Mouse (Mus musculus): ENCODE data around the gene Ino80d.

The Ino80d gene

DNA sequence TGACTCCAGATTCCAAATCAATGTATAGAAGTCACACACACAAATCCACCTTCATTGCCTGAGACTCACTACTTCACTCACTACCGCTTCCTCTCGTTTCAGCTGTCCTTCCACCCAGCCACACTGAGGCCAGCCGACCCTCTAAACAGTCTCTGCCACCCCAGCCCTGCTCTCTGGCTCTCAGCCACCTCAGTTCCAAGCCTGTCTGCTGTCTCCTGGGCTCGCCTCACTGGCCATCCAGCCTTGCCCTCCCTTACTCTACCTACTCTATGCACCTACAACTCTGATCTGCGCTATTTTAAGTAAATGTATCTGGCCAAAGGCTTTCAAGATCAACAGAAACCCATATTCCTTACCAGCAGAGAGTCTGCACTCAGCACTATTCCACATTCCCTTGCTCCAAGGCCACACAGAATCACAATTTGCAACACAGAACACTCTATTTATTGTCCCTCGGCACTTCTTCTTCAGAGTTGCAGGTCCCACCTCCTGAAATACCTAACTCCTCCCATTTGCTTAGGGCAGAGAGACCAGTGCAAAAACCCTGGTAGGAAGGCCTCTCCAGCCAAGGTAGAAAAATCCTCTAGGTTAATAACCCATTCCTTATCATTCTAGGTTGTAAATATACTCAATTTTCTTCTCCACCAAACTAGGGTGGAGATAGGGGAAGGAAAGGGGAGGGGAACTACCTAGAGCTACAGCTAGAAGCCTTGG, 6.7 kb downstream of the Ino80d start:
- DNase-seq (ENCODE audit: extremely low spot score) = no peak

DNA sequence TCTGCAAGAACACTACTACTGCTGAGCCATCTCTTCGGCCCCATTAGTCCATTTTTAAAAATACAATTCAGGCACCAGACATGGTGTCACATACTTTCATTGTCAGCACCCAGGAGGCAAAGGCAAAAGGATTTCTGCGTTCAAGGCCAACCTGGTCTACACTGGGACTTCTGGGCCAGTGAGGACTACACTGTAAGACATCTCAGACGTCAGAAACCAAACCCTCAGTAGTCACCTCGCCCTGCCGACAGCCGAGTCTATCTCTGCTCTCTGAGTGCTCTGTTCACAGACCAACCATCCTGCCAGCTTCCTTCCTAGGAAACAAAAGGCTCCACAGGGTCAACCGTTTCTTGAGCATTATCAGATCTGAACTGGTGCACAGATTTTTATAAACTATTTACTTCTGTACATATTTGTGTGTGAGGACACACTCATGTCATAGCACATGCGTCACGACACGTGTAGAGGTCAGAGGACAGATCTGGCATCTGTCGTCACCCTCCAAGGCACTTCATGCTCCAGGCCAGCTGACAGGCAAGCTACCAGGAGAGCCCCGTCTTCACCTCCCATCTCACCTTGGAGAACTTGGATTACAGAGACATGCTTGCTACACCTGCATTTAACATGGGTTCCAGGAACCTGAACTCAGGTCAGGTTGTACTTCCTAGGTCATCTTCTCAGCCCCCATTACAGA, 11.6 kb downstream of the Ino80d start:
- no peak for DNase-seq (ENCODE audit: extremely low spot score)

DNA sequence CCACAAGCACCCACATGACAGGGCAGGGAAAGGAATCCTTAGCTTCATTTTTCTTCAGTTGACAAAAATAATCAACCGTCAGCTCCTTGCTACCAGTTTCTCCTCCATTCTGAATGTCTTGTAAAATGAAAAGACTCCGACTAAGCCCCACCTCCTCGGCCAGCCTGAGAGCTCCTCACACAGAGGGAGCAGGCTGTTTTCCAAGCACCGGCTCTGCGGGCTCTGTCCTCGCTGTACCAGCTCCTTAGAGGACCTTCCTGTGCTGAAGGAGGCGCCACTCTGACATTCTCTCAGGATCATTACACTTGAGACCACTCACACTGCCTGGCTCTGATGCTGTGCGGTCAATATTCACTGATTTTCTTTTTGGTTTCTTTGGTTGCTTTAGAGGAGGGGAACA, 14.3 kb downstream of the Ino80d start:
- DNase-seq (ENCODE audit: extremely low spot score) = no peak

DNA sequence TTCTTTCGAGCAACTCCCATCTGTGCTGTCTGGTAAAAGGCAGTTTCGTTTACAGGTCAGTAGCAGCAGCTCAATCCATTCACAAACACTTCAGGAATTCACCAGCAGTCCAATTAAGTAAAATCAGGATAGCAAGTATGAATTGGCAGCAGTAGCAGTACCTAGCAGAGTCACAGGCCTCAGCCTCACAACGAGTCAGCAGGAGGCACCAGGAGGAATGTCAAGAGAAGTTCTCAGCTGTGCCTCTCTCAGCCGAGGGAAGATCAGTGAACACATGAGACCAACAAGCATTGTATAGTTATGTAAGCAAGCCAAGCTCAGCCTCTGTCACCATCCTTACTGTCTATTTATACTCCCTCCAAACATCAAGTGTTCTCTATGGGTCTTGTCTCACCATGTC, 15.6 kb downstream of the Ino80d start:
- no peak for DNase-seq (ENCODE audit: extremely low spot score)

DNA sequence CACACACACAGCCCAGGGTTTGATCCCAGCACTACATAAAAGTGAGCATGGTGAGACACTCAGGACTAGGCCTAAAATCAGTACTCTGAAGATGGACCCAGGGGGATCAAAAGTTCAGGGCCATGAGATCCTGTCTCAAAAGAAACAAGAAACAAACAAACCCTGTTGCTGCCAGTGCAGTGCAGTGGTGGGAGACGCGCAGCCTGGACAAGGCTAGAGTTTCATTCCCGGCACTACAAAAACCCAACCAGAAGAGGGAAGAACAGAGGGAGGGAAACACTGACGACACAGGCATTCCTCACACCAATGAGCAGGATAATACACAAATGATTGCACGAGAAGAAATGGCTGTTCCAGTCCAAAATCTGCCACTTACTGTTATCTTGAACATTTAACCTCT, 18.4 kb downstream of the Ino80d start:
- DNase-seq (ENCODE audit: extremely low spot score) = no peak

DNA sequence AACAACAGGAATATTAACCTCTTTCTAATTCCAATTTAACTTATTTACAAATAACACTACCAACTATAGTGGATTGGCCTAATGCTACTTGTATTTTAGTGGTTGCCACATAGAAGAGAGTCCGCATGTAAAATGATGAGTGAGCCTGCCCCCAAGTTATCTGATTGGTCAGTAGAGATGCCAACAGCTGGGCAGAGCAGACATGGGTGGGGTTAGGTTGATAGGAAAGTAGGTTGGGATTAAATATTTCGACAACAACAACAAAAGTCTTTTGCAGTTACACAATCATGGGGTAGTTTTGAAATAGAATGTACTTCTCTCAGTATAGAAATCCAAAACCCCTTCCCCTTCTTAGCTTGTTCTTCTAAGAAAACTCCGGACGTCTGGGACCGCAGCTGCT, 24.7 kb downstream of the Ino80d start:
- DNase-seq (ENCODE audit: extremely low spot score) = no peak

DNA sequence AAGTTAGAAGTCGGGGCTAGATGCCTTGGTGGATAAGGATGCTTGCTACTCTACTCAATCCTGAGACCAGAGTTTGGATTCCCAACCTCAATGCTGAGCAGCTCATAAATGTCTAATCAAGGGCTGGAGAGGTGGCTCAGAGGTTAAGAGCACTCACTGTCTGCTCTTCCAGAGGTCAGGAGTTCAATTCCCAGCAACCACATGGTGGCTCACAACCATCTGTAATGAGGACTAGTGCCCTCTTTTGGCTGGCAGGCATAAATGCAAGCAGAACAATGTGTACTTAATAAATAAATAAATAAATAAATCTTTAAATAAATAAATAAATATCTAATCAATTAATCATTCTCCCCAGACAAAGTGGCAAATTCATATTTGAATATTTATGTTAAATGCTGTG, 25.9 kb downstream of the Ino80d start:
- DNase-seq (ENCODE audit: extremely low spot score) = no peak

DNA sequence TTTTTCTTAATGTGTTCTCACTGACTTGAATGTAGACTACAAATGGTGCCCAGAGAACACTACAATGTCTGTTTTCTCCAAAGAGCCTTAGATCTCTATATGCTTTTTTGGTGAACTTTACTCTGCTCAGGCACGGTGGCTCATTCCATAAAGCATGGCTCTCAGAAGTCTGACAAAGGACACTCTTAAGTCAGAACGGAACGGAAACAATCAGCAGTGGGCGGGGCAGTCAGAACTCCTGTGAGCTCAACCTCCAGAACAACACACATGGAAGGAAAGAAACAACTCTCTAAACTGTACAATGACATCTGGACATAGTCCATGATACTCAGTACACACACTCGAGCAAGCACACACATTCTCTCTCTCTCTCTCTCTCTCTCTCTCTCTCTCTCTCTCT, 34.2 kb downstream of the Ino80d start:
- no peak for DNase-seq (ENCODE audit: extremely low spot score)

DNA sequence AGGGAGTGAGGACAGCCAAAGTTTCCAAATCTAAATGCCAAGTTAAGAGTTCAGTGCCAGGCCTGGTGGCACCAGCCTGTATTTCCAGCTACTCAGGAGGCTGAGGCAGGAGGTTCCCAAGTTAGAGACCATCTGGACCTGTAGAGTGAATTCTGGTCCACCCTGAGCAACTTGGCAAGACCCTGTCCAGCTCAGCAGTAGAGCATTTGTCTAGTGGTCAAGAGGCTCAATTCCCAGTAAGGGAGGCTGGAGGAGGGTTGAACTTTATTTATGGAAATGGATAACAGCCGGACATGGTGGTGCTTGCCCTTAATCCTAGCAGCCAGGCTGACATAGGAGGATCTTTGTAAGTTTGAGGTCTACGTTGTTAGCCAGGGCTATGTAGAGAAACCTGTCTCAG, 38.1 kb downstream of the Ino80d start:
- no peak for DNase-seq (ENCODE audit: extremely low spot score)

DNA sequence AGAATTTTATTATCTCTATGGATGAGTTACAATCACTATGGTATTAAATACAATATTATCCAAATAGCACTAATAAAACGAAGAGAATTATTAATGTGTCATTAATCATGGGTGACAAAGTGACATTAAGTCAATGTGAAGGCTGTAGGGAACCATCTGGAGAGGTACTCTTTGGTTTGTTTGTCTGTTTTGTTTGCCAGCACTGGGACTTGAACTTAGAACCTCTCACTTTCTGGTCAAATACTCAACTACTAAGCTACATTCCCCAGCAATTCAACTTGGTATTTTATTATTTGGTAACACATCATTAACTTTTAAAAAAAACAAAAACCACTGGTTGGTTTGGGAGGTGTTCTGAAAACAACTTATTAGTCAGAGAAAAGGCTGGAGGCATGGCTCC, 43.1 kb downstream of the Ino80d start:
- no peak for DNase-seq (ENCODE audit: extremely low spot score)

DNA sequence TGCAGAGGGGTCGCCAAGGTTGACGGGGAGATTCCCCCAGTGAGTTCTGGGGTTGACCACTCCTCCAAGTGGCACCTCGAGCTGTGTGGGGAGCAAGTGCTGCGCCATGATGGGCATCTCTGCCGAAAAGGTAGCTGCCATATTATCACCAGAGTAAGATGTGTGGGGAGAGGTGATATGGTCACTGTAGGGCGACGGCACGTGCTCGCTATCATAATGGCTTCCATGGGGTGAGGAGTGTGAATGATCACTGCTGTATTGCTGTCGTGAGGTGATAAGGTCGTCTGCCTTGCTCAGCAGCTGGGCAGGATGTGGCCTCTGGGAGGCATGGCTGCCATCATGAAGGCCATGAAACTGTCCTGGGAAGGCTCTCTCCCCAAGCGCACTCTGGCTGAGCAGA, 56.1 kb downstream of the Ino80d start:
- no peak for DNase-seq (ENCODE audit: extremely low spot score)

DNA sequence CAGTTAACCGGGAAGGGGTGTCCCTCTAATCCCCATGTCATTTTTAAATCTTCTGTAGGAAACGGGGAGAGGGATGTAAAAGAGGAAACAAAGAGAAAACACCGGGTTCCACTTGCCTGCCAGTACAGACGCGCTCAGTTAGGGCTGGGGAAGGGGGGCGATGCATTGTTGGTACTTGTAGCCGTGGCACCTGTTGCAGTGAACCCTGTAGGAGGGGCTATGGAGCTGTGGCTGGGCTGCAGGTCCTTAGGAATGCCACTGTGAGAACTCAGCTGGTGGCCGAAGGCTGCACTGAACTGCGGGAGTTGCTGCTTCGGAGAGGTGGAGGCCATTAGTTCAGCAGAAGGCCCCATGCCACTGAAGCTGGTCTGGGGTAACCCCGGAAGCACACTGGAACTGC, 56.6 kb downstream of the Ino80d start:
- no peak for DNase-seq (ENCODE audit: extremely low spot score)

DNA sequence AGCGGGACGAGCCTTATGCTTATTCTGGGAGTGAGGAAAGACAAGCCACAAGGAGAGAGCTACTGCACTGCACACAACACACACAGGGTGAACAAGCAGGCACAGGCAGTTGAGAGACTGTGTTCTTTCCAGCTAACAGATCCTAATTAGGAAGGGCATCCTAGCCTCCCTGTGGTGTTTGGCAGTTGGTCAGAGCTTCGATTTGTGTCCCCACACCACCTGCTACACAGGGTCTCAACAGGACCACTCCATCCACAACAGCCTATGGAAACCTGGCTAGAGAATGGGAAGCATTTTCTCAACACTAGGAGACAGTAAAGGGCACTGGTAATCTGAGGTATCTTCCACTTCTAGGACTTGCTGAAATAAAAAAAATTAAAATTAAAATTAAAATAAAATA, 57.1 kb downstream of the Ino80d start:
- no peak for DNase-seq (ENCODE audit: extremely low spot score)

DNA sequence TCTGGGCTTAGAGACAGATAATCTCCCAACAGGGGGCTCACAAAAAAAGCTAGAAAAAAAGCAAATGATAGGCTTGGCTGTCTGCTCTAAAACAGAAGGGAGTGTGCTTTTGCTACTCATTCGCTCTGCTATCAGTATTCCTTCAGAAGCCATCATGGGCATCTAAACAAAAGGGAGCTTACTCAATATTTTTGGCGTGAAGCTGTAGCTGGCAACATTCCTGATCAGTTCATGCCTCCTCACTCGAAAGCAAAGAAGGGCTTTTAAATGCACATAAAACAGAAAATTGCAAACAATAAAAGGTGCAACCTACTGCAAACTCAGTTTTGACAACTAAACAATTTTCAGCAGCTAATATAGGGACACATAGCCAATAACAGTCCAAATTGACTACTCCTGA, 59.1 kb downstream of the Ino80d start:
- no peak for DNase-seq (ENCODE audit: extremely low spot score)

DNA sequence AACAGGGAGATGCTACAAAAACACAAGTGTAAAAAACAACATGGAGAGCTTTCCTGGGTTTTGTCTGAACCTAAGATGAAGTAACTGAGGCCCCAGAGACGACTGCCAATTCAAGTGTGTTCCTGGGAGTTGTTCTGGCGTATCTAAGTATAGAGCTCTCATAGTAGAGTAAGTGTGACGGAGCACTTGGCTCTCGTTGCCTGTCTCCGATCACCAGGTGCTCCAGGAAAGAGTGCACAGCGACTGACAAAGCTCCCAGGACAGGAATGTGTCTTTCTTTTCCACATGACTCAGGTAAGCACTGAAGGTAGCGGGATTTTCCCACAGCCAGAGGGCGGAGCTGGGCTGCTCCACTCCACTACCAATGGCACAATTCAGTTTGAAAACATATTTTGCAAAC, 63.6 kb downstream of the Ino80d start:
- no peak for DNase-seq (ENCODE audit: extremely low spot score)

DNA sequence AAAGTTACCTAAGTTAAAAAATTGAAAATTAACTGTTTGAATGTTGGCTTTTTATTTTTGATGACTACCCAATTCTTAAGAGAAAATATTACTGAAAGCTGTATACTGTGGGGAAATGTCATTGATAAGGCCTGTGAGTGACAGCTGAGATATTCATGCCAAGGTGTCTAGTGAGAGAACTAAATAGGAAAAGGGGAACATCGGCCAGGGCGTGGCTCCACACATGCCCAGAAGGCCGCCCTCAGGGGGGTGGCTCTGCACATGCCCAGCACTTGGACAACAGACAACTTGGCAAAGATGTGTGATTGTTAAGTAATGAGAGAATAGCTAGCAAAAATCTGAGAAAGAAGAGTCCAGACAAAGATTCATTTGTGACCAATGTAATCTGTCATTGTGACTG, 64.5 kb downstream of the Ino80d start:
- no peak for DNase-seq (ENCODE audit: extremely low spot score)

DNA sequence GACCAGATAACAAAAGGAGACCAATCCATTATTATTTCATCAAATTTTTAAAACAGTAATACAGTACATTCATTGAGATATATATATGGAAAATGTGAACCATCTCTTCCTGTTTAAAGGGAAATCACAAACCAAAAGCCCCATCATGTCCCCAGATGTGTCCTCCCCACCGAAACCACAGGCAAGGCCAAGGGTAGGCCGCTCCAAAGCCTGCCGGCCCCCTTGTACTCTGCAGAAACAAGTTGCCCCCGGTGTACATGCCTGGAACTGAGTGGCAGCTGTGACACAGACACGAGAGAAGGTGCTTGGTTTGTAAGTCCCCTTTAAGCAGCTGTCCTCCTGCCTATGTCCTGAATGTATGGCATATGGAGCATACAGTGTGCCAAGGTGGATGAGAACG, 66.5 kb downstream of the Ino80d start:
- DNase-seq (ENCODE audit: extremely low spot score) = no peak

DNA sequence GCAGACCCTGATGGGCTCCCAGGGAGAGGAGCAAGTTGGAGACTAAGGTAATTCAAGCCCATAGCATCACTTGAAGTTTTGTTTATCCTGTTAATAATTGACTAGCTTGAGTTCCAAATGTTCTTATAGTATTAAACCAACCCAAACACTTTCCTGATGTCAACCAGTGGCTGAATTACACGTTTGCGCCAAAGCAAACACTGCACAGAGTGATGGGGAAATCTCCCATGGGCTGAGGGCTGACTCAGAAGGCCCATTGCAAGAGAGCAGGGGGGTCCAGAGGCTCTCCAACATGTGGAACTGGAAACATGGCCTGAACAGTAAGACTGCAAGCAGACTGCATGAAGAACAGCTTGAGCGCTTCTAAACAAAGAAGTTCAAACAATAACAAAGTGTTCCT, 81.5 kb downstream of the Ino80d start:
- DNase-seq (ENCODE audit: extremely low spot score) = no peak

DNA sequence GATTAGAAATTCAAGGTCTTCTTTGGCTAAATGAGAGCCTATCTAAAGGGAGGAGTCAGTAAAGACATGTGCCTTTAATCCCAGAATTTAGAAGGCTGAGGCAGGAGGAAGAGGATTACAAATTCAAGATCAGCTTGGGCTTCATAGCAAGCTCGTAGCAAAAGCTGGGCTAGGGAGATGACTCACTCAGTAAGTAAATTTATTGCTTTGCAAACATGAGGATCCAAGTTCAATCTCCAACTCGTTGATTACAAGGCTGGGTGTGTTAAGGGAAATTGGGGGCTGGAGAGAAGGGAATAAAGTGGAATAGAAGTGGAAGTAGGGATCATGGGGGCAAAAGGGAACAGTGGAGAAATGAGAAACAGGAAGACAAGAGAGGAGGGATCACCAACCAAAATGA, 94.6 kb downstream of the Ino80d start:
- no peak for DNase-seq (ENCODE audit: extremely low spot score)

DNA sequence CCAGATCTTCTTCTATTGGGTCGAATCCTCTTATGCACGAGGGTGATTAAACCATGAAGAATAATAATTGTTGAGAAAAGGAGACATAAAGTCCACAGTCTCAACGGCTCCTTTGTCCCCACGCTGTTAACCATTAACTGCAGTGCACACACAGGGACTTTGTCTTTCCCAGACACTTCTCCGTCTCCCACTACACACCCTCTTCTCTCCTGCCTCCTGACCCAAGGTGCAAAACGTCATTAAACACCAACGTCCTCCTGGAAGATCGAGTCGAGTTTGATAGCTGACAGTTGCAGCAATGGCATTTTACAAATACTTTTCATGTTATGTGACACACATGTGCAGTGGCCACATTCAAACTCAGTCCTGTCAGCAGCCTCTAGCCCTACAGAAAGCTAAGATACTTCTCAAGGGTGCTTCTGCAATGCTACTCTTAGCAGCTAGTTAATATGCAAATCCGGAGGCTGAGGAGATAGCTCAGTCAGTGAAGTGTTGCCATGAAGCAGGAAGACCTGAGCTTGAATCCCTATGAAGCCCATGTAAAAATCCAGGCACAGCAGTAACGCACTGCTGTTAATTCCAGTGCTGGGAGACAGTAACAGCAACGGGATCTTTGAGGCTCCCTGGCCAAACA, 109.3 kb downstream of the Ino80d start:
- no peak for DNase-seq (ENCODE audit: extremely low spot score)

DNA sequence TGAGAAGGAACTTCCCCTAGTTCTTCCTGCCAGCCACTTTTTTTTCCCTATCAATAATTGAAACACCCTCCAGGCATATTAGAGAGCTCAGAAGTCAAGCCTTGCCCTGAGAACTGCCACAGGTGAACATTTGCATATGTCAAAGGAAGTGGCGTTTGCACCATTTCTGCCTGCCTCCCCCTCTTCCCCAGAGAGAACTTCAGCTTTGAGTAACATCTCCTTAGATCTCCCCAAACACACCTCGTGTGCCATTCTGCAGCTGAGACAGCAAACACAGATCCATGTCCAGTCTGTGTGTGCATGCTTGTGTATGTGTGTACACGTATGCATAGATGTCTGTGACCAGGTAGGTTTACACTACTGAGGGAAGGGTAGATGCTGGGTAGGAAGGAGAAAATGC, 112.6 kb downstream of the Ino80d start:
- no peak for DNase-seq (ENCODE audit: extremely low spot score)

DNA sequence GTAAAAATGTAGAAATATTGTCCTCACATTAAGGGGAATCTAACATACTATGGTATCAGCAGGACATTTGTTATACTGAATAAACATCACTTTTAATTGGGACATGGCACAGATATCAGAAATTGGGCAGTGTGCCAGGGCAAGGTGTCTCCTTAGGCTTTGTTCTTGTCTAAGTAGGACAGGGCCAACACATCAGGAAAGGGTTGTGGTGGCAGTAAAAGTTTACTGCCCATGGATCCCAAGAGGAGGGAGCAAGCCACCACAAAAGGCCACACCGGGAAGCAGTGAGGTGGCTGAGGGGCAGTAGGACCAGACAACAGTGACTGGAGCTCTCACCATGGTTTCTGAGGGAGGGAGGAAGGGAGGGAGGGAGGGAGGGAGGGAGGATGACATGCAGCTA, 121.1 kb downstream of the Ino80d start:
- no peak for DNase-seq (ENCODE audit: extremely low spot score)

DNA sequence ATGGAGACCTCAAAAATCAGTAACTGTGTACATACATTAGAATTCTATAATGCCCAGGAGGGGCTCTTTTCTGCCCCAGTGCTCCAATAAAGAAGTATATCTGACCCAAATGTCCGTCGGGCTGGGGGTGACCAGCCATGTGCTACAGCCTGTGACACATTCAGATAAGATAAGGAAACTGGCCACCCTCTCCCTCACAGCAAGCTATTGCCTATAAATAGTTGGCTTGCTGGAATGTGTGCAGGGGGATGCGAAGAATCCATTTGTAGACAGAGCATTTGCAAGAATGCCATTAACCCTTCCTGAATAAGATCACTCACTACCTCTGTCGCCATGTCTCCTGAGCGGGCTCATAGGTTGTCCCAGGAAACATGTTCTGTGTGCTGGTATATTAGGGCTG, 121.8 kb downstream of the Ino80d start:
- DNase-seq (ENCODE audit: extremely low spot score) = no peak
